ENCODE assay signal across 11 mouse cellular contexts in genomic region chr2:28037505-28038390, GRCm38 (mm10). TPM values are rescaled to one million over a fixed set of nuclear protein-coding genes. Genes with fewer than 3 reads are reported as not detected.
DNase-seq lines count a peak whose midpoint lies in the region; TF ChIP-seq lines count a peak whose summit lies in the region.
"Had no signal": no experiment of that assay in that cellular context is flagged by ENCODE, and none has a peak within 500 bp of the region (broad histone marks: within the 10 kb centered on the region; RNA-seq: fewer than 3 reads in every experiment).

No protein-coding gene starts in this region.

- H3K27me3 ChIP-seq in kidney, adult 2 months (replicated peaks; ENCODE audit: control insufficient read depth, insufficient read depth, low read length) = no peaks in the 10 kb centered on the region
- H3K27me3 ChIP-seq: embryonic facial prominence, embryonic 12.5 days had no signal

- H3K27ac ChIP-seq in kidney, adult 2 months (ENCODE audit: insufficient read depth, low read depth, low read length) = no peak overlapping the region
- H3K27ac ChIP-seq: embryonic facial prominence, embryonic 12.5 days; liver, embryonic 14.5 days had no signal

- intact Hi-C loops in left cerebral cortex, postnatal 25 days (cut with DNase I) = no loop called here

- no peak for TF ChIP-seq CTCF in kidney, adult 2 months (conservative IDR thresholded peaks at IDR 0.05; ENCODE audit: insufficient read depth, insufficient read length, low read depth, low read length)

- TF ChIP-seq POLR2A in kidney, adult 2 months (IDR thresholded peaks at IDR 0.05; ENCODE audit: low read depth, low read length) = no peak

- H3K36me3 ChIP-seq in kidney, adult 2 months (ENCODE audit: control insufficient read depth, insufficient read depth, low read length) = no peaks in the 10 kb centered on the region

- DNase-seq in adrenal gland, postnatal 25 days = peak; percentile 24
- no peak for DNase-seq in adrenal gland, postnatal 4 days (ENCODE audit: low spot score in 2 of 2)
- DNase-seq in lung, adult 18-20 months = peak; percentile 54 to 64
- DNase-seq in lung, postnatal 10 days = no peak
- DNase-seq in kidney, adult 2 months = peak; percentile 58
- peak; percentile 22 to 50 for DNase-seq in lung, postnatal 4 days
- DNase-seq in left cerebral cortex, postnatal 25 days (ENCODE audit: low spot score in 2 of 2) = no peak
- no peak for DNase-seq in layer of hippocampus, adult 9-10 months (ENCODE audit: low spot score)

- H3K4me3 ChIP-seq in kidney, adult 2 months (ENCODE audit: insufficient read depth, low read depth, low read length) = no peak overlapping the region
- H3K4me3 ChIP-seq: embryonic facial prominence, embryonic 12.5 days had no signal

- WGBS in kidney, adult 2 months = 28% methylated on average over 12 of the region's 12 CpGs

- H3K4me1 ChIP-seq in kidney, adult 2 months (ENCODE audit: control insufficient read depth, insufficient read depth, low read length) = peaks cover 3% of the 10 kb centered on the region; the same call in 1 of the 2 replicates
- H3K4me1 ChIP-seq: embryonic facial prominence, embryonic 12.5 days had no signal

RNA-seq across cellular contexts. Expression of gene Fcnb, which starts 46.9 kb away (rescaled TPM):
- not detected in 2 replicates for total RNA-seq in adrenal gland, postnatal 25 days (2021)
- 1 to 10 TPM in 1 of 2 experiments, under 1 TPM in 1; 0.84 to 2.4 TPM for total RNA-seq in adrenal gland, postnatal 4 days (2021)
- not detected in 2 replicates for polyA plus RNA-seq in kidney, adult 2 months (2012; rRNA removed)
- not detected for total RNA-seq in left cerebral cortex, postnatal 25 days (2021)
- polyA plus RNA-seq: embryonic facial prominence, embryonic 12.5 days; testis, adult 2 months had no signal

Comparison
In these comparisons a context has a peak if more than half of its experiments do, and no peak if none do; other contexts are left out.
1. DNase-seq: peak in adrenal gland, postnatal 25 days (single experiment), lung, adult 18-20 months (2 of 2), kidney, adult 2 months (single experiment) and lung, postnatal 4 days (2 of 2); none in adrenal gland, postnatal 4 days (0 of 2), lung, postnatal 10 days (single experiment), left cerebral cortex, postnatal 25 days (0 of 2) and layer of hippocampus, adult 9-10 months (single experiment).